Mouse (Mus musculus): ENCODE data around the gene Art2b. TPM values are rescaled to one million over a fixed set of nuclear protein-coding genes. Genes with fewer than 3 reads are reported as not detected.
"Not testable (repeated sequence)": the region's sequence is repeated elsewhere in the genome, so short reads cannot be mapped to it uniquely, and the experiment has no call there.

The Art2b gene
- polyA plus RNA-seq, 1 experiment = 9.5 TPM

DNA sequence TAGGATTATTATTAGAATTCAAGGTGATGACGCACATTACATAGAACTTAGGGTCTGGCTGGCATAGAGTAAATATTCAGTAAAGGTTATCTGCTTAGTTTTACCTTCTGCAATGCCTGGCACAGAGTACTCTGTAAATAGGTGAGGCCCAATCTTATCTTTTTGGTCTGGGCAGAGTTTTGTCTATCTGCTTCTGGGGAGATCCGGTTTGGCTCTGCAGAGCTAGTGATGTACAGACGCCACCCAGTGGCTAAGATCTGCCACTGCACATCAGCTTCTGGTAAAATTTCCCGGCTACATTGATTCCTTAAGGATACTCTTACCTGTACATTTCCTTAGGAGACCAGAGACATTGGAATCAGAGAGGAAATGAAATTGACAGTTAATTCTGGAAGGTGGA is 35.0 kb upstream of the Art2b start:
- 25% methylated on average over 4 of the region's 4 CpGs for WGBS
- Histone ChIP-seq H3K4me3 (ENCODE audit: extremely low read depth, insufficient read depth, insufficient read length) (no peak overlapping the region), H3K27me3 (ENCODE audit: control insufficient read depth, insufficient read depth, low read length) (no peaks in the 10 kb centered on the region), H3K36me3 (ENCODE audit: control insufficient read depth, insufficient read depth, low read length) (no peaks in the 10 kb centered on the region), H3K4me1 (ENCODE audit: control insufficient read depth, insufficient read depth, insufficient read length) (peaks cover 6% of the 10 kb centered on the region; the same call in 1 of the 2 replicates), H3K27ac (ENCODE audit: insufficient read depth, low read length) (no peak overlapping the region)
- peak in 1 of 2 experiments; percentile 25 for DNase-seq (ENCODE audit: low read depth in 1 of 2, low spot score in 2 of 2)
- no peak for TF ChIP-seq POLR2A (IDR thresholded peaks at IDR 0.05; ENCODE audit: low read depth, low read length)
- peak; percentile 62; the same call in 1 of the 2 replicates for TF ChIP-seq CTCF (IDR thresholded peaks at IDR 0.05; ENCODE audit: extremely low read depth, insufficient read depth, insufficient read length, insufficient replicate concordance)

DNA sequence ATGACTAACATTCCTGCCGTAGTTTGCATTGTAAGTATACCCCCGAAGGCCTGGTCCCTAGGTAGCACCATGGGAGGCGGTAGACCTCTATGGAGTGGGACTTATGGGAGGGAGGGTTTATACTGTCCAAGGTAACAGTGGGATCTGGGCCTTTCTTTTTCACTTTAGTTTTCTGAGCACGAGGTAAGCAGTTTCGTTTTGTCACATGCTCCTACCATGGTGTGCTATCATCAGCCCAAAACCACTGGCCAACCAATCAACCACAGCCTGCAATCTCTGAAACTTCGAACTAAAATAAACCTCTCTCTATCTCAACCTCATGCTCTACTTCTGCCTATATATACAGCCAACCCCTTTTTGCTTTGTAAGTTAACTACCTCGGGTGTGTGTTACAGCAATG is 32.9 kb upstream of the Art2b start:
- peaks cover 6% of the 10 kb centered on the region; the same call in 1 of the 2 replicates for H3K4me1 ChIP-seq (ENCODE audit: control insufficient read depth, insufficient read depth, insufficient read length)
- no peaks in the 10 kb centered on the region for H3K27me3 ChIP-seq (ENCODE audit: control insufficient read depth, insufficient read depth, low read length)
- no peak overlapping the region for H3K27ac ChIP-seq (ENCODE audit: insufficient read depth, low read length)
- H3K36me3 ChIP-seq (ENCODE audit: control insufficient read depth, insufficient read depth, low read length) = no peaks in the 10 kb centered on the region
- H3K4me3 ChIP-seq (ENCODE audit: extremely low read depth, insufficient read depth, insufficient read length) = no peak overlapping the region
- TF ChIP-seq POLR2A (IDR thresholded peaks at IDR 0.05; ENCODE audit: low read depth, low read length) (no peak), CTCF (IDR thresholded peaks at IDR 0.05; ENCODE audit: extremely low read depth, insufficient read depth, insufficient read length, insufficient replicate concordance) (no peak)
- WGBS = 67% methylated on average over 7 of the region's 7 CpGs
- DNase-seq (ENCODE audit: low read depth in 1 of 2, low spot score in 2 of 2) = no peak

DNA sequence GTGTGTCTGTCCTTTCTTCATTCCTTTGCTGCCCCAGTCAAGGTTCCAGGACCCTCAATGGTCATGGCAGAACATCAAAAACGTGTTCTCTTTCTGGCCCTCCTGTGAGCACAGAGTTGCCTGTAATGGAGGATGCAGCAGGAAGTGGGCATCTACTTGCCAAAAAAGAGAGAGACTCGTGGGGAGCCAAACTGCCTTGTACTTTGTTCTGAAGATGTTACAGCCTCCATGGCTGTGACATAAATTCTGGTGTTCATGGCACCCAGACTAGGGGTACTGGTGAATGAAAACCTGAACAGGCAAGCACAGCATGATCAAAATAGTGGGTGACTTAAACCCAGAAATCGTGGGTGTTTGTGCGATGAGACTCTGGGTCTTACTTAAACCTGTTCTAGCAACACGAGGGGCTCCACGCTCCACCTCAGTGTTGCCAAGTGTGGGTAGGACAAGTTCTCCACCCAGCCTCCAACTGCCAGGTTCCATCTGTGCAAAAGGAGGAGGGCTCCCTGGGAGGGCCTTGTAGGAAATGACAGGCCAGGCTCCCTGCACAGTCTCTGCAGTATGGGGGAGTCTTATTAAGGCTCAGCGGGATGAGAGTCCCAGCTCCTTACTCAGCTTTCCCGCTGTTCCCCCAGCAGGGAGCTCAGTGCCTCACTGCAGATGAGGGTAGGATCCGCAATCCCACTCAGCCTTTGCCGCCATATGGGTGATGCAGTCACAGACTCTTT is 32.2 kb upstream of the Art2b start:
- 0 out of 2 replicates have a peak overlapping the region, but pooled peaks have one; percentile 10 for H3K27ac ChIP-seq (ENCODE audit: insufficient read depth, low read length)
- DNase-seq (ENCODE audit: low read depth in 1 of 2, low spot score in 2 of 2) = no peak
- H3K4me1 ChIP-seq (ENCODE audit: control insufficient read depth, insufficient read depth, insufficient read length) = peaks cover 6% of the 10 kb centered on the region; the same call in 1 of the 2 replicates
- no peak for TF ChIP-seq POLR2A (IDR thresholded peaks at IDR 0.05; ENCODE audit: low read depth, low read length)
- TF ChIP-seq CTCF (IDR thresholded peaks at IDR 0.05; ENCODE audit: extremely low read depth, insufficient read depth, insufficient read length, insufficient replicate concordance) = no peak
- no peaks in the 10 kb centered on the region for H3K27me3 ChIP-seq (ENCODE audit: control insufficient read depth, insufficient read depth, low read length)
- H3K4me3 ChIP-seq (ENCODE audit: extremely low read depth, insufficient read depth, insufficient read length) = no peak overlapping the region
- 79% methylated on average over 10 of the region's 10 CpGs for WGBS
- H3K36me3 ChIP-seq (ENCODE audit: control insufficient read depth, insufficient read depth, low read length) = no peaks in the 10 kb centered on the region

DNA sequence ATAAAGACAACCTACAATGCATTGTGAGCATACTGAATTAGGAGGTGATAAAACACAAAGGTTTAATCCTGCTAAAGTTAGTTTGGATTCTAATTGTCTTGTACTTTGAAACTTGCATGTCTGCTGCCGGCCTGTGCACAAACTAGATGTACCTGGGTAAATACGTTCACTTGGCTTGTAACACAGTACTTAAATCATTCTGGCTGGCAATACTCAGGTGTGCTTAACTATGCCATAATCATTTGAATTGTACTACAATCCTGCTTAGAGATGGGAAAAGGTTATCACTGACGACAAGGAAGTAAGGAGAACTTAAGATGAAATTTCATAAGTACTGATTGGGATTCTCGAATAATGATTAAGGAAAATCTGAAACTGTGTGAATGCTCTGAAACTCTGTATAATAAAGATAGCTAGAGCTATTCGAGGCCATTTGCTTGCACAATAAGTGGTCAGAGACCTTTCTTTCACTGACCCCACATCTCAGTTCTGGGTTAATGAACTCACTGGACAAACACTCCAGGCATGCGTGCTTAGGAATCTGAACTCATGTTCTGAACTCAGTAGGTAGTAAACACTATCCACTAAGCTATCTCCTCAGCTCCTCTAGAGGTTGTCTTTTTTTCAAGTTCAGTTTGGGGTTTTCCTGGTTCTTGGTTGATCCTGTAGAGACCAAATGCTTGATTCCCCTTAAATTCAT is 30.9 kb upstream of the Art2b start:
- TF ChIP-seq CTCF (IDR thresholded peaks at IDR 0.05; ENCODE audit: extremely low read depth, insufficient read depth, insufficient read length, insufficient replicate concordance) (no peak), POLR2A (IDR thresholded peaks at IDR 0.05; ENCODE audit: low read depth, low read length) (no peak)
- Histone ChIP-seq H3K4me3 (ENCODE audit: extremely low read depth, insufficient read depth, insufficient read length) (no peak overlapping the region), H3K27me3 (ENCODE audit: control insufficient read depth, insufficient read depth, low read length) (no peaks in the 10 kb centered on the region), H3K4me1 (ENCODE audit: control insufficient read depth, insufficient read depth, insufficient read length) (peaks cover 6% of the 10 kb centered on the region; the same call in 1 of the 2 replicates), H3K36me3 (ENCODE audit: control insufficient read depth, insufficient read depth, low read length) (no peaks in the 10 kb centered on the region), H3K27ac (ENCODE audit: insufficient read depth, low read length) (no peak overlapping the region)
- DNase-seq (ENCODE audit: low read depth in 1 of 2, low spot score in 2 of 2) = no peak
- WGBS = 83% methylated on average over 6 of the region's 6 CpGs

DNA sequence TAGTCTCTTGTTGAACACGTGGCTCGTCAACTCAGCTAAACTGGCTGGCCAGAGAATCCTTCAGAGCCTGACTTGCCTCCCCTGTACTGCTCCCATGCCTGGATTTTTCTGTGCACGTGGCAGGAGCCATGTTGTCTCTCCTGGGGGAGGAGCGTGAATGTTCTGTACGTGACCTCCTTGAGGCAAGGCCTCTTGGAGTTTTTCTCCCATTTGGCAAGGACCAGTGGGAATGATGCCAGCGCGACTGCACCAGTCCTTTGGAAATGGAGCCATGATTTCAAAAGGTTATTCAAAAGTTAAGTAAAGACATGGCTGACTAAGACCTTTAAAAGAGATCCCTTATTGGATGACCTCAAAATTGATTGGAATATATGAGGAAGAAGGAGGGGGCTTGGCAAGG is 30.0 kb upstream of the Art2b start:
- no peaks in the 10 kb centered on the region for H3K27me3 ChIP-seq (ENCODE audit: control insufficient read depth, insufficient read depth, low read length)
- no peak overlapping the region for H3K27ac ChIP-seq (ENCODE audit: insufficient read depth, low read length)
- WGBS = 81% methylated on average over 7 of the region's 7 CpGs
- H3K36me3 ChIP-seq (ENCODE audit: control insufficient read depth, insufficient read depth, low read length) = no peaks in the 10 kb centered on the region
- no peak for DNase-seq (ENCODE audit: low read depth in 1 of 2, low spot score in 2 of 2)
- no peak overlapping the region for H3K4me3 ChIP-seq (ENCODE audit: extremely low read depth, insufficient read depth, insufficient read length)
- TF ChIP-seq CTCF (IDR thresholded peaks at IDR 0.05; ENCODE audit: extremely low read depth, insufficient read depth, insufficient read length, insufficient replicate concordance) = no peak
- no peak for TF ChIP-seq POLR2A (IDR thresholded peaks at IDR 0.05; ENCODE audit: low read depth, low read length)
- H3K4me1 ChIP-seq (ENCODE audit: control insufficient read depth, insufficient read depth, insufficient read length) = peaks cover 6% of the 10 kb centered on the region; the same call in 1 of the 2 replicates

DNA sequence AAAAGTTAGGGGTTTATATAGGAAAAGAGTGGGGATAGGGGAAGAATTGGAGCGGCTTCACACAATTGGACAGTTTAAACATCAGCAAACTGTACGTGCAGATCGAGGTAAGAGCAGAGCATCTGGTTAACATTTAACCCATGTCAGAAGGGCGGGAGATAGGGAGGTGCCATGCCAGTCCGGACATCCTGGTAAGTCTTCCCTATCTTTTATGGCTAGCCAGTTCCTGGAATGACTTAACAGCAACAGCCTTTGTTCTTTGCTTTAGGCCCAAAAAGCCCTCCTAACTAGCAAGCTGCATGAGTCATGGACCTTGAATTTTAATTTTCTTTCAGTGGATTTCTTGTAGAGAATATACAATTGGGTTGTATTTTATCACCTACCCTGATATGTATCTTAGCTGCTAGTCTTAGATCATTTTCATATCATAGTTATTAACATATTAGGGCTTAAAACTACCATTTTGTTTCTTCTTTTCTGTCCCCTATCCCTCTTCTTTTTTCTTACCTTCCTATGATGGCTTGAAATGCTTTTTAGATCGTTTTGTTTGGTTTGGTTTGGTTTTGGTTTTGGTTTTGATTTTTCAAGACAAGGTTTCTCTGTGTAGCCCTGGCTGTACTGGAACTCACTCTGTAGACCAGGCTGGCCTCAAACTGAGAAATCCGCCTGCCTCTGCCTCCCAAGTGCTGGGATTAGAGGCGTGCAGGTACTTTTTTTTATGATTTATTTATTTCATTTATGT is 27.6 kb upstream of the Art2b start:
- 81% methylated on average over 8 of the region's 8 CpGs for WGBS
- H3K4me3 ChIP-seq (ENCODE audit: extremely low read depth, insufficient read depth, insufficient read length); H3K36me3 ChIP-seq (ENCODE audit: control insufficient read depth, insufficient read depth, low read length); H3K4me1 ChIP-seq (ENCODE audit: control insufficient read depth, insufficient read depth, insufficient read length); DNase-seq (ENCODE audit: low read depth in 1 of 2, low spot score in 2 of 2); H3K27me3 ChIP-seq (ENCODE audit: control insufficient read depth, insufficient read depth, low read length); H3K27ac ChIP-seq (ENCODE audit: insufficient read depth, low read length): not testable (repeated sequence)
